Mouse (Mus musculus) liver, embryonic 14.5 days (tissue): Measurements from ENCODE around the gene 4930402H24Rik.

Source experiments
- CTCF ChIP-seq: IDR thresholded peaks from 2 replicates; pipeline ENCODE4 v1.5.1; 2016; ENCODE audit warnings: antibody characterized with exemption, low read depth, control low read depth
- EP300 ChIP-seq: IDR thresholded peaks from 2 replicates; pipeline ENCODE4 v1.6.1; 2016; ENCODE audit warnings: antibody characterized with exemption, low read depth

- TF ChIP-seq CTCF: no peak
- no peak for TF ChIP-seq EP300
Observed at GRCm38 (mm10) chr2:130755061-130755607, 151.1 kb downstream of the 4930402H24Rik start.
